Mouse (Mus musculus): ENCODE measurements at regions not wholly inside any gene's neighbourhood (a gene's known extent, or its start where the extent isn't known, plus 50 kb on each side); places are given as distances from the start of the nearest gene placed in this dataset.

DNA sequence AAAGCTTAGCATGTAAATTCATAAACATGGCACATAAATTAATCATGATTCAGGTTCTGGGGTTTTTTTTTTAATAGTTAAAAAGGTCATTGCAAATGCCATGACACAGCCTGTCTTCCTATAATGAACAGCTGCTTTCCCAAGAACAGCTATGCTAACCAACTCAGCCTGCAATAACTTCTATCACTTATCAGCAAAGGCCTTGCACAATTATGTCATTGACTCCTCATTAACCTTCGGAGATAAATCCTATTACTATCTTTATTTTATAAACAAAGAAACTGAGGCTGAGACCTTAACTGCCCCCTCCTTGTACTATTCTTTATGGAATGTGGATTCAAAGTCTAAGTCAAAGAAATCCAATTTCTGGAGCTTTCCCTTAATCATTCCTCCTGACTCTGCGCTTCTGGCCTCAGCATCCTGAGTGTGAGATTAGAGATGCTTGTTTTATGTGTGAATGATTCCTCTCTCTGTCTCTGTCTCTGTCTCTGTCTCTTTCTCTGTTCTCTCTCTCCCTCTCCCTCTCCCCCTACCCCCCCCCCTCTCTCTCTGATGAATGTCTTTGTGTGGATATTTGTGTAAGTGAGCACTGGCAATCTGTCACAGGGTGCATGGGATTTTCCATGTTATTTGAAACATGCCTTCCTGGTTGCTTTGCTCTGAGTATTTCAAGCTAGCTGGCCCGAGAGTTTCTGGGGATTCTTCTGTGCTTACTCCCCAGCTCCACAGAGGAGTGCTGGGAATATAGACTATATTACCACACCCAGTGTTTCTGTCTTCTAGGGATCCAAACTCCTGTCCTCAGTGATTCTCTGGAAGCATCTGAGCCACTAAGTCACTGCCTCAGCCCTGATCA lies 243.1 kb upstream of the Il12b start:
- no peak for DNase-seq (ENCODE audit: low spot score)

DNA sequence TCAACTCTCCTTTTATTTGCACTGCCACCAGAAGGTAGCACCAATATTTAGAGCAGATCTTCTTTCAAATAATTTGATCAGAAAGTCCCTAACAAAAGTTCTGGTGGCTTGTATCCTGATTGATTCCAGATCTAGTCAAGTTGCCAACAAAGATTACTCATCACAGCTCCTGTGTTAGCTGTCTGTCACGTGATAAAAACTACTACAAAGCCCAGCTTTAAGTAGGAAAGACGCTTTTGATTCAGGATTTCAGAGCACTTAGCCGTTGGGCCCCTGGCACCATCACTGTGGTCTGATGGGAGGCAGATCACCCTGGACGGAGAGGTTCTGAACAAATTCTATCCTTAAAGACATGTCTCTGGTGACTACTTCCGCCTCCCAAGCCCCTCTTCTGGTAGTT lies 241.6 kb upstream of the Il12b start:
- DNase-seq (ENCODE audit: low spot score), result no peak

DNA sequence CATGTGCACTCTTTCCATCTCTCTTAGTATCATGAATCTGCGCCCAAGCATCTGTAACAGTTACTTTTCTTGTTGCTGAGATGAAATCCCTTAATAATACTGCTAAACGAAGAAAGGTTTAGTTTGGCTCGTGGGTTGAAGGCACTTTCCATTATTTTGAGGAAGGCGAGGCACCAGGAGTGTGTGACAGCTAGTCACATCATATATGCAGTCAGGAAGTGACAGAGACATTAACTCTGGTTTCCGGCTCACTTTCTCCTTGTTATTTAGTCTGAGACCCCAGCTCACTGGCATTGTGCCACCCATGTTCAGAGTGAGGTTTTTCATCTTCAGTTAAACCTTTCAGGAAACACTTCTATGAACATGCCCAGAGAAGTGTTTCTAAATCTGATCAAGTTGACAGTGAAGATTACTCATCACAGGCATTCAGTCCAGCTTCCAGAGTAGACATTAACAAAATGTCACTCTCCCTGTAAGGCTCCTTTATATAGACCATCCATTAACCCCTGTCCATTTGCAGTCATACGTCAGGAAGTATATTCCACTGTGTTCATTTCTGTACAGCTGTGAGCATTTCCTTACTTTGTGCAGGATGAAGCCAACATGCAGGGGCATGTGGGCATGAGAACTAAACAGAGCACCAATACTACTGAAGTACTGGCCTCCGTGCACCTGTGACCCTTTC lies 238.0 kb upstream of the Il12b start:
- no peak for DNase-seq (ENCODE audit: low spot score)

DNA sequence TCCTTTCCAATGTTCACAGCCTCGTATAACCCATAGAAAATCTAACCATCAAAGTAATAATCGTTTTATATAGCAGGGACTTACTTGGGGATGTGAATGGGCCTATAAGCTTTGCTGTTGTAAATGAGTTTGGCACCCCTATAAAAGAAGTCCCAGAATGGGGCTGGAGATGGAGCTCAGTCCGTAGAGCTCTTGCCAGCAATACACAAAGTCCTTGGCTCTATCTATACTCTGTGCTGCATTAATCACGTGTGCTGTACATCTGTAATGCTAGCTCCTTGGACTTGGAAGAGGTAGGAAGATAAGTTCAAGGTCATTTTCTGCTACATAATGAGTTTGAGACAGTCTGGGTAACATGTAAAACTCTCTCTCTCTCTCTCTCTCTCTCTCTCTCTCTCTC lies 236.8 kb upstream of the Il12b start:
- no peak for DNase-seq (ENCODE audit: low spot score)

DNA sequence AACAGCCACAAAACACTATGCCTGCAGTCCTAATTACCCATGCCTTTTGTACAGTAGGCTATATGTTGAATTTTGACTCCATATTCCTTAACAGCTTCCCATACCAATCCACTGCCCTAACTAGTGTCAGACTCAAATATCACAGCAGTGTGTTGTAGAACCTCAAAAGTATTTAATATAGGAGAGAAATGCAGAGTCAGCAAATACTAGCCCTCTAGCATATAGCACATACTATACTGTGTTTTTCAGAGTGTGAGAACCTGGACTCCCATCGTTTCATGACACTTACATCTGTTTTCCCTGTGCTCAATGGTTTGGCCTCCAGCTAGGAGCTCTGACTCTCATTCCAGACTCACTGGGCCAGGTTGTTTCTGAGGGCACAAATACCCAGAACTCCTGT lies 236.1 kb upstream of the Il12b start:
- no peak for DNase-seq (ENCODE audit: low spot score)

DNA sequence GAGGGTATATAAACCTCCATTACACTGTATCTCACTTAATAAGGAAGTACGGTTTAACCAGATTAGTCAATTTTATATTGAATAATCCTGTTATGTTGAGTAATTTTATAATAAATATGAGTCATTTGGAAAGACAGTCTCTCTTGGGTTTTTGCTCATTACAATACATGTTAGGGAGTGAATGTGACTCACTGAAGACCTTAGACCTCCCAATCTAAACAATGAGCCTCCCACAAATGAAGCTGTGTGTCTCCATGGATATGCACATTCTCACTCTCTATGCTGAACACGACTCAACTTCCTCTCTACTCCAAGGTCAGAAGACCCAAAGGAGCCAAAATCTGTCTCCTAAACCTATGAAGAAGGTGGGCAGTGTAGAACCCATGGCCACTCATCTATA lies 235.7 kb upstream of the Il12b start:
- no peak for DNase-seq (ENCODE audit: low spot score)

DNA sequence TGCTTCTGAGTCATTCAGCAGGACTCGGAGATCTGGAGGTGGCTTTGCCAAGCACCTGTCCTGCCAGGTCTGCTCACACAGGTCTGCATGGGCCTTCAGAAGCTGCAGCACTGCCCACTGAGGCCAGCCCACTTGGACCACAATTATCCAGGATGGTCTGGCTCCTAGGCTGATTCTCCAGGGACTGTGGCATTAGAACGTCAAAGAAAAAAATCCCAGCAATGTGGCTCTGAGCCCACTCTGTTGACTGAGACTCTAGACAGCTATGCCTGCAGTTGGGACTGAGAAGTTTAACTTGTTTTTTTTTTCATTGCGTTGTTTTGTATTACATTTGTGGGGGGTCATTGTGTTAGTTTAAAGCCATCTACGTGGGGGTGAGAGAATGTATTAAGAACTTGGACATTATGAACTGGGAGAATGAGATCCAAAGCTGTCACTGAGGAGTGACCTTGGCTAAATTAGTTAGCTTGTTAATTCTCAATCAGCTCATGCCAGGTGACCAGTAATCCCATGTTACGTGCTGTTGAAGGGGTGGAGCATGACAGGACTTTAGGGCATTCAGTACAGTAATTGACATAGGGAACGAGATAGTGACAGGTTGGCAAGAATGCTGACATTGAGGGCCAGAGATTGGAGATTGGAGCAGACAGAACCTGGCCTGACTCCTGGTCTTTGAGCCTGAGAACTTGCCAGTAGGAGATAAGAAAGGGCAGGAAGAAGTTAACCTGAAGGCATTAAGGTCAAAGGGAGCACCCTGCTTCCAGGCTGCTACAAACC lies 232.0 kb upstream of the Il12b start:
- DNase-seq (ENCODE audit: low spot score), result no peak

DNA sequence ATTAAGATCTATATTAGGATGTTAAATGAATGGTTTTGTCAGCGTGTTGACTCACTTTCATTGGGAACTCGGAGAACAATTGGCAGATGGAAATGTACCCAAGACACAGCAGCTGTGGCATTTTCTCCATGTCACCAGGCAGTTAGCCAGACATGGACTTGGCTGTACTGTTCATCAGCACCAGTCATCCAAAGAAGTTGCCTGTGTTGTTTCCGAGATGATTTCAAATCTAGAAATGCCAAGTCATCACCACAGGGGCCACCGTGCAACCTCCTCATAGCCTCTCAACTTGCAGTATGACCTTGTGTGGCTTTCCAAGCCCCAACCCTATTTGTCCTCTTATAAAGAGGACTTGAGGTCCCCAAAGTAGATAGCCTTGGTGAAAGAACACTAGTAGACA lies 227.4 kb upstream of the Il12b start:
- DNase-seq (ENCODE audit: low spot score), result no peak

DNA sequence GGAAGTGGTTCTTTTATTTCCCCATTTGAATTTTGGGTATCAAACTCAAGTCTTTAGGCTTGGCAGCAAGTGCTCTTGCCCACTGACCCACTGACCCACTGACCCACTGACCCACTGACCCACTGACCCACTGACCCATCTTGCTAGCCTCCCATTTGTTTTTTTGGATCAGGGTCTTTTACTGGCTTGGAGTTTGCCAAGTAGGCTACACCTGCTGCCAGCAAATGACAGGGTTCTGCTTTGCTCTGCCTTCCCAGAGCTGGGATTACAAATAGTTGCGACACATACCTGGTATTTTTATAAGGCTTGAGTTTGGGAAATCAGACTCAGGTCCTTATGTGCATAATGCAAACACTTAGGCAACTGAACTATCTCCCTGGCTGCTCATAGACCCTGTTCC lies 226.7 kb upstream of the Il12b start:
- no peak for DNase-seq (ENCODE audit: low spot score)

DNA sequence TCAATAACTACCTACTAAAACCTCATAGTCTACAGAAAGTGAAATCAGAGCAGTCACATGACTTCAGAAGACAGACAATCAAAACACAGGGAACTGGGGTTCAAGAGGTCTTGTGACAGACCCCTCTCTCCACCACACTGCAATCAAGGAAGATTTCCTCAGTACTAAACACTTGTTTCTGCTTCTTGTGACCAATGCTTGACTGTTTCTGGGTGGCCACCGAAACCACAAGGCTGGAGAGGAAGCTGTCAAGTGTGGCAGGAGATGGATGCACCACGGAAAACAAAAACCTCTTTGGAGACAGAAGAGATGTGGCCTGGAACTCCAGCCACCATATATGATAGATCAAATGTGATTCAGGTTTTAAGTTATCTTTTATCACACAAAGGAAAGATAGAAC lies 225.3 kb upstream of the Il12b start:
- no peak for DNase-seq (ENCODE audit: low spot score)

DNA sequence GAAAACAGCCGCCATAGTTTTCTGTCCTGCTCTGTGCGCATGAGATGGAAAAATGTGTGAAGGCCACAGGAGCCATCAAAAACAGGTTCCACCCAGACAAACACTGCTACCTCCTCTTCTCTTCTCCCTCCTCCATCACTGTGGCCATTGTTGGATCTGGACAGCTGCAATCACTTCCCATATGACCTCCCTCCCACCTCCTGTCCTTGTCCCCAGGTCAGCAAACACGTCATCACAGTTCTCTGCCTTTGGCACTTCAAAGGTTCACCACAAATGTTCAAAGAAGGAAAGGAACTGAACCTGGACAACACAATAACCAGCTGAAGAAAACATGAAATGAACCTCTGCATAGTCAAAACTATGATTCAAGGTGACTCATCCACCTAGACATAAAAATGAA lies 220.2 kb upstream of the Il12b start:
- DNase-seq (ENCODE audit: low spot score), result no peak

DNA sequence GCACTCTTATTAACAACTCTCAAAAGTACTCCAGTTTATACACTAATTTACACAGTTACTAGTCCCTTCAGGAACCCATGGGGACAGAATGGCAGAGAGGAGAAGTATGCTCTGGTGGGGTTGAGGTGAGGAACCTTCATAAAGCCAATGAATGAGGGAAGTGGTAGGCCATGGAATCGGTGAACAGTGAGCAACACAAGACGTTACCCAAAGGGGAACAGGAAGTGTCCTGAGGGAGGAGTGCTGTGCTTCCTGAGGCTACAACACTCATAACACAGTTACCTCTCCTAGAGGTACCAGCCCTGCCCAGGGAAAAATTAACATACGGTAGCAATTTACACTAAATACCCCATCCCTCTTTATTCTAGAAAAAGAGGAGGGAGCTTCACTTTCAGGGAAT lies 216.0 kb upstream of the Il12b start:
- no peak for DNase-seq (ENCODE audit: low spot score)

DNA sequence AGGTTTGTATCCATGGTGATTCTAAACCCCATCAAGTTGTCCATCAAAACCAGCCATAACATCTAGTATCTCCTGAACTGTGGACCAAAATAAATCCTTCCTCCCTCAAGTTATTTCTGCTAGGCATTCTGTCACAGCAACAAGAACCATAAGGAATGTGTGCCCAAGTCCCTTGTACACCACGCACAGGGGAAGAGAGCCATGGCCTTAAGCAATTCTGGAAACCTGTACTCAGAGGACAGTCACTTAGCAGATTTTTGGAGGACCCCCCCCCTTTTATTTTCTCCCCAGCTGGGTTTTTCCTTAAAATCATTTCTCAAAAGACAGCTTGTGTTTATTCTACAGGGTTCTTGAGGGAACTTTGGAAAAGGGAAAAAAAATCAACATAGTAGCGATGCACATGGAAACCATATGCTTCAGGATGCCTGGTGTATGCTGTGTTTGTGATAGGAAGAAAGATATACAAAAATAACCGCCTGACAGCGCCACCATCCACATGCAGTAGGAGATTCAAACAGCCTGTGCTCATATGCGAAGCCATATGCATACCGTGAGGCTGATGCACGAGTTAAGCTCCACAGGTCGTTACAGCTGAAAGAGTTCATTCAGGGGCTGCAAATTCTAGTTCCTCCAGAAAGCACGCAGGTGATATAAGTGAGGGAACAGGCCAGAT lies 214.5 kb upstream of the Il12b start:
- DNase-seq (ENCODE audit: low spot score), result no peak

DNA sequence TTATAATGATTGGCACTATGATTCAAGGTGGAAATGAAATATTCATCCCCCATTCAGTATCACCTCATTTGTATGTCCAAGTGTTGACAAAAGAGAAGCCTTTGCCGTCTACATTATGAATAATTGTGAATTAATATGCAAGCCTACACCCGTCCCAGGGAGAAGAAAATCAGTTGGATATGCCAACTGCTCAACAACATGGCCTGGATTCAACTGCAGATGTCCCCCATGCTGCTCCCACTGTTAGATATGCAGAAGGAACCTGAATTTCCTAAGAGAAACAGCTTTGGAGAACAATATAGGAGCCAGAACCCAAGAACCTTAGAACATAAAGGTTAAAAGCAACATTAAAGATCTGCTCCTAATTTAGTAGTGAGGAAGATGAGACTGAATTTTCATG lies 211.7 kb upstream of the Il12b start:
- DNase-seq (ENCODE audit: low spot score), result no peak

DNA sequence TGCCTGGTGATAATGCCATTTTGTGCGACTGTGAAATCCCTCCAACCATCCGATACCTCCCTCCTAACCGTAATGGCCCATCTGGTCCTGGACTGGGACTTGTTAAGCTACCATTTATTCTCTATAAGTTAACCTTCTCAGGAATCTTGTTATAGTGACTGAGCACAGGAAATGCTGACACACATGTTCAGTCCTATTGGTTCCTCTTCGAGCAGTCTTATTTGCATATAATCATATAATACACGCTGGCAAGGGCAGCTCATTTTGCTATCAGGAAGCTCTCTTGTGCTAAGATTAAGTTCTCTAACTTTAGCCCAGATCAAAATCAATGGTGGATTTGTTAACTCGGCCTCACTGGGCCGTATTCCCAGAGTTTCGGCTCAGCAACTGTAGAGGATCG lies 206.1 kb upstream of the Il12b start:
- DNase-seq (ENCODE audit: low spot score), result no peak

DNA sequence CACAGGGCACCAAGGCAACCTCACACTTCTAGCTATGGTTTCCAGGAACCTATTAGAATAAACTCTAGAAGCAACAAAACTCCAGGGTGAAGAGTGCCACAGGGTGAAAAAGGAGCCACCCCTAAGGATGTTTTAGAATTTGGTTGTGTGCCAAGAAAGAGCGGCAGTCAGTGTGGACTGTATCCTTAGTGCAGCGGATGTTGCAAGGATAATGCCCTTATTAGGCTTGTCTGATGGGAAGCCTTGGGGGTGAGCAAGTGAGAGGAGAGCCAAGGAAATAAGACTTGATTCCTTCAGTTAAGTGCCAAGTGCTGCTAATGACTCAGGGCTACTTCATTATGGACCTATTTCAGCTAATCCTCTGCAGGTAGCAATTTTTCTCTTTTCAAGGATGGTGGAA lies 197.1 kb upstream of the Il12b start:
- no peak for DNase-seq (ENCODE audit: low spot score)

DNA sequence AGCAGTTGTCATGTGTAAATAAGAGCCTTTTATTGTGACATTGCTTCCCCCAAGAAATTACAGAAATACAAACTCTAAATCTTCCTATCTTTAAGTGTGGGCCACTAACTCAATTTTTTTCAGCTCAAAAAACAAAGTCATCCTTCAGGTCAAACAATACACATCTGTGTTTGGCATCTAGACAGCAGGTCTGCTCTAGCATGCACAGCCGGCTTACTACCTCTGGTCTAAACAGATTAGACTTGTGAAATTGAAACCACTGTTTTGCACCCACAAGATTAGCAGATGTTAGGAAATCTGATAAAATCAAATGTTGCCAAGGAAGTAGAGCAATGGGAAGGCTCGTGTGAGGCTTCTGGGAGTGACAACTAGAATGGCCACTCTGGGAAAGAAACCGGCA lies 195.5 kb upstream of the Il12b start:
- no peak for DNase-seq (ENCODE audit: low spot score)

DNA sequence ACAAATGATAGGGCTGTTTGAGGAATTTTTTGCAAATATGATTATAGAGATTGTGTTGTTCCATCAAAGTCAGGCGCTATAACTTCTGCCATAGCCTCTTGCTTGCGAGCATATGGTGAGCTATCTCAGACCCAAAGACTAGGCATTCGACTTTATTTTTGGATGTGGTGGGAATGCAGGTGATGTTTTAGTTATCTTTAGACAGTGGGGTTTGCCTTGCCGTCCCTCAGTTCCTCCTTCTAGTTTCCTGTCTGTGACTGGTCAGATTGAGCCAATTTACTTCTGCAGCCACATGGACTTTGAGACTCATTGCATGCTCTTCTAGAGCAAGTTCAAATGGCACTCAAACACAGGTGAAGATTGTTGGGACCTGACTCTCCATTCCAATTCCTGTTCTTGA lies 193.0 kb upstream of the Il12b start:
- DNase-seq (ENCODE audit: low spot score), result no peak

DNA sequence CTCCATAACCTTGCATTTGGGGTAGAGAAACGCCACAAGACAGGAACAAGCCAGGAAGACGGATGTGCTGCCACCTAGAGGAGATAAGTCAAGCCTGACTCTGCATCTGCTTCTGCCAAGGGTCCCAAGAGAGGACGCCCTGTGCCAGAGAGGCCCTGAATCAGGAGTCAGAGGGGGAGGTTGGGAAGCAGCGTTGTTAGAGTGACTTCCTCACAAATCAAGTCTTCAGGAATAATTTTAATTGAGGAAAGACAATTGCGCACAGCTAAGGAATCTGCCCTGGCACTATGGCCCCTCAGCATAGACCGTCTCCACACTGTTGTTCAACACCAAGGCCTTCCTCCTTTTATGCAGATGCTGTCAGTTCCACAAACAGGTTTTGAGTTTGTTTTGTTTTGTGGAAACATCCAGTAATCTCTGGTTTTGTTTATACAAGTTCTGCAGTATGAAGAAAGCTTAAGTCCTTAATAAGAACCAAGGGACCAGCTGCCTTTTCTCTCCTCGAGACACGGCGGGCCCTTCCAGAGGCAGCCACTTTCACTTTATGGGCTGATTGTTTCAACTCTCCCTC lies 187.9 kb upstream of the Il12b start:
- DNase-seq (ENCODE audit: low spot score), result peak; percentile 8

DNA sequence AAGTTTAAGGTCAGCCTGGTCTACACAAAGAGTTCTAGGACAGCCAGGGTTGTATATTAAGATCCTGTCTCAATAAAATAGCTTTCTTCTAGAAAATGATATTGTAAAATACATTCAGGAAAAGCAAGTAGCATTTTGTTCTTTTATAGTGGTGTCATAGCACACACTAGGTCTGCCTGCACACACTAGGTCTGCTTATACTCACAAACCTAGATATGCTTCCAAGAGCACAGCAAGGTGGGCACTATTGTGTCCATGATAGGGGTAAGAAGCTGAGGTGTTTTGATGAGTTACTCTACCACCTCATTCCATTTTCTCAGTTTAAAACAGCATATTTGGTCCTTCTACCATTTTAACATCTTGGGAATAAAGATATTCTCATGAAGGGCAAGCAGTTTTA lies 185.8 kb upstream of the Il12b start:
- no peak for DNase-seq (ENCODE audit: low spot score)

DNA sequence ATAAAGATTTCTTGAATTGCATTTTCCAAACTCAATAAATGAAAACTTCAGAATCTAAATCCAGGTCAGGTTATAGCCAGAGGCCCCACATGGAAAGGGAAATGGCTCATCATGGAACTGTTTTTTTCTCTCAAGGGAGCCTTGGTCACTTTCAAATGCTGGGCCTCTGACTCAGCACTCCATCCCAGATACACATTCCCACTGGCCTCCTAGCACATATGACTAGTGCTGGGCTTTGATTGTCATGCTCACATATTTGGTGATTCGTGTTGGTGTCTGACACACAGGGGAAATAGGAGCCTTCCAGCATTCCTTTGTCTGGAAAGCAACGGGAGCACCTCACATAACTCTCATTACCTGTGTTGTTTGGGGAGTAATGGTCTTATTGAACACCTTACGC lies 183.5 kb upstream of the Il12b start:
- no peak for DNase-seq (ENCODE audit: low spot score)

DNA sequence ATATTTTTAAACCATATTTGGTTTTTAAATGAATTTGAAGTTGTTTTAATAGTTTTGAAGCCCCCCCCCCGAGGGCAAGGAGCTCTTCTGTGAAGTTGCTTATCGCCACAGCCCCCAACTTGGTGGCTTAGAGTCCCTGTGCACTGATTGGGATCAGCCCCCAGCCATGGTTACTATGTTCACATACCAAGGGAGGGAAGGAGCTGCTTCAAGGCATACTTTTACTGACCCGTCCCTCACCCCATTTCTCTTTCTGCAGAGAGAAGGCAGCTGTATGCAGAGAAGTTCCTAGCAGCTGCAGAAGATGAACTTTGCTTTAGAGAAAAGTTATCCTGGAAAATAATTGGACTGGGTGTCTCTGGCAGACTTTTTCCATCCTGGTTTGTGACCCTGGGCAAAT lies 179.9 kb upstream of the Il12b start:
- DNase-seq (ENCODE audit: low spot score), result no peak

Measured in yolk sac, embryonic 10.5 days (tissue).